19 mouse cellular contexts compared by ENCODE assay signal in the genomic region with DNA sequence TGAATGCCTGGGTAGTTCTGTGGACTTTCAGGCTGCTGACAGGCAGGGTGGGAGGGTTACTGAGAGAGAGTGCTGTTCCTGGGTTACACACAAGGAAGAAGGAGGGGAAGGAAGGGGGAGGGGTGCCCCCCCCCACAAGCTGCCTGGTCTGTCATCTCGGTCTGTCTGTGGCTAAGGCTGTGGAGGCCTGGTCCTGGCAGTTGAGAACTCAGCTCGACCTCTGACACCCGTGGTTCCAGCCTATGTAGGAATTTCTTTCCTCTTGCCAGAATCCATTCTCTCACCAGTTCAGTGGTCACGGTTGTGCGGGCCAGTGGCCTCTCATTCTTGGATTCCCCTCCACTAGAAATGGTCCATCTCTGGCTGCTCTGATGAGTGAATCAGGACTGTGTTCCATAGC. TPM values are rescaled to one million over a fixed set of nuclear protein-coding genes. Genes with fewer than 3 reads are reported as not detected.
DNase-seq lines count a peak whose midpoint lies in the region; ATAC-seq lines count a peak whose summit lies in the region.
"Had no signal": no experiment of that assay in that cellular context is flagged by ENCODE, and none has a peak within 500 bp of the region (broad histone marks: within the 10 kb centered on the region; RNA-seq: fewer than 3 reads in every experiment).

No protein-coding gene starts in this region.

- H3K27ac ChIP-seq in kidney, embryonic 16.5 days (ENCODE audit: low read length): peak overlapping the region; percentile 30; the same call in 1 of the 2 replicates
- H3K27ac ChIP-seq: embryonic facial prominence, embryonic 15.5 days; hindbrain, embryonic 13.5 days; limb, embryonic 15.5 days; stomach, postnatal 0 days had no signal

- H3K27me3 ChIP-seq in kidney, embryonic 16.5 days (ENCODE audit: insufficient read depth, low read length): no peaks in the 10 kb centered on the region
- H3K27me3 ChIP-seq: embryonic facial prominence, embryonic 15.5 days; hindbrain, embryonic 13.5 days; limb, embryonic 15.5 days had no signal

- WGBS in kidney, embryonic 16.5 days: 37% methylated on average over 5 of the region's 5 CpGs

- H3K9me3 ChIP-seq in kidney, embryonic 16.5 days (ENCODE audit: low read length): no peaks in the 10 kb centered on the region
- H3K9me3 ChIP-seq: embryonic facial prominence, embryonic 15.5 days; hindbrain, embryonic 13.5 days; limb, embryonic 15.5 days had no signal

- H3K36me3 ChIP-seq in kidney, embryonic 16.5 days (ENCODE audit: insufficient read depth, low read length): no peaks in the 10 kb centered on the region
- H3K36me3 ChIP-seq: embryonic facial prominence, embryonic 15.5 days; hindbrain, embryonic 13.5 days; limb, embryonic 15.5 days had no signal

- peaks cover 4% of the 10 kb centered on the region; the same call in 1 of the 2 replicates for H3K4me1 ChIP-seq in kidney, embryonic 16.5 days (ENCODE audit: insufficient read depth, low read length)
- H3K4me1 ChIP-seq: embryonic facial prominence, embryonic 15.5 days; hindbrain, embryonic 13.5 days; limb, embryonic 15.5 days had no signal

- no peak overlapping the region for H3K4me3 ChIP-seq in kidney, embryonic 16.5 days (ENCODE audit: low read length)
- H3K4me3 ChIP-seq: embryonic facial prominence, embryonic 15.5 days; hindbrain, embryonic 13.5 days; limb, embryonic 15.5 days had no signal

- H3K4me2 ChIP-seq in kidney, embryonic 16.5 days (replicated peaks; ENCODE audit: low read depth, low read length): no peak overlapping the region
- H3K4me2 ChIP-seq: embryonic facial prominence, embryonic 15.5 days; hindbrain, embryonic 13.5 days; limb, embryonic 15.5 days had no signal

- peak; percentile 17 for DNase-seq in embryo, embryonic 10.5 days (ENCODE audit: low spot score)
- DNase-seq in embryo, embryonic 9.5 days (ENCODE audit: extremely low spot score): no peak
- peak; percentile 29 for DNase-seq in fibroblast of lung, adult 2 months (ENCODE audit: low read depth)
- peak; percentile 32 for DNase-seq in retina, postnatal 1 day
- no peak for DNase-seq in adrenal gland, adult 8-10 months
- no peak for DNase-seq in layer of hippocampus, adult 18-20 months (ENCODE audit: low spot score in 2 of 2)
- DNase-seq in urinary bladder, postnatal 14 days (ENCODE audit: low spot score): no peak
- DNase-seq: B cell, adult 2 months; cerebellum, postnatal 25 days; gastrocnemius, postnatal 25 days; heart, postnatal 10 days; lung, postnatal 10 days; right cerebral cortex, postnatal 25 days; thymus, postnatal 36 days had no signal

- peak; percentile 63 for ATAC-seq in kidney, embryonic 16.5 days (ENCODE audit: low FRiP score, low TSS enrichment)

- no peak overlapping the region for H3K9ac ChIP-seq in kidney, embryonic 16.5 days (replicated peaks; ENCODE audit: low read length)
- H3K9ac ChIP-seq: embryonic facial prominence, embryonic 15.5 days; hindbrain, embryonic 13.5 days; limb, embryonic 15.5 days had no signal

RNA-seq across cellular contexts. Expression of gene Appbp2, which starts 29.7 kb away (rescaled TPM):
- polyA plus RNA-seq in kidney, embryonic 16.5 days (2015; fragmentation: Nextera tagmentation; extraction: Ambion mirVana): 44.8 and 44.9 TPM in 2 replicates
- 10 to 100 TPM; 40.1 to 49.0 (median 44.8) TPM for total RNA-seq in adrenal gland, adult 8-10 months (2022)
- 10 to 100 TPM; 49.0 to 50.9 TPM for total RNA-seq in layer of hippocampus, adult 18-20 months (2021)

RNA-seq across cellular contexts. Expression of gene Ppm1d, which starts 46.4 kb away (rescaled TPM):
- 14.5 and 17.8 TPM in 2 replicates for polyA plus RNA-seq in kidney, embryonic 16.5 days (2015; fragmentation: Nextera tagmentation; extraction: Ambion mirVana)
- 10 to 100 TPM; 14.6 to 20.0 (median 16.4) TPM for total RNA-seq in adrenal gland, adult 8-10 months (2022)
- total RNA-seq in layer of hippocampus, adult 18-20 months (2021): 10 to 100 TPM; 16.2 to 17.0 TPM

Comparison
In these comparisons a context has a peak if more than half of its experiments do, and no peak if none do; other contexts are left out.
1. DNase-seq: peak in embryo, embryonic 10.5 days (single experiment), fibroblast of lung, adult 2 months (single experiment) and retina, postnatal 1 day (single experiment); none in embryo, embryonic 9.5 days (single experiment), adrenal gland, adult 8-10 months (single experiment), layer of hippocampus, adult 18-20 months (0 of 2) and urinary bladder, postnatal 14 days (single experiment).